Mouse (Mus musculus) MN1 (cell line): ENCODE data around the gene Olfr969.
"Not testable (repeated sequence)": the region's sequence is repeated elsewhere in the genome, so short reads cannot be mapped to it uniquely, and the experiment has no call there.

Experiments used
- DNase-seq: peaks from one replicate; pipeline ENCODE4 v3.0.0-alpha.2; 2016; ENCODE audit warnings: low spot score

Gene Olfr969

DNA sequence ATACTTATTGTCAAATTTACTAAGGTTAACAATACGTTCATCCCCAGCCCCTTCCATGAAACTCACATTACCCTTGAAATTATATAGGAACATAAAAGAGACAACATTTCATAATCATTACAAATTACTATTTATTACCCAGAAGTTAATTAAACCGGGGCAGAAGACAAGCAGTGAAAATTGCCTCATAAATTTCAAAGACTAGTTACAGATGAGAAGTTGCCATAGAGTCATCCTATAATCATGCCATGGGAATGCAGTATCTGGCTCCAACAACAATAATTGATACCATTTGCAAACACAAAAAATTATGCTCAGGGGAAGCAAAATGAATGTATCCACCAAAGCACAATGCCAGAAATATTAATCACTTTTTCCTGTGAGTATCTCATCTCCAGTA, at the start of gene Olfr969:
TSS of gene Olfr969 (plus strand) at position 388 of the 400 bp plus-strand sequence.
- DNase-seq, result no peak

DNA sequence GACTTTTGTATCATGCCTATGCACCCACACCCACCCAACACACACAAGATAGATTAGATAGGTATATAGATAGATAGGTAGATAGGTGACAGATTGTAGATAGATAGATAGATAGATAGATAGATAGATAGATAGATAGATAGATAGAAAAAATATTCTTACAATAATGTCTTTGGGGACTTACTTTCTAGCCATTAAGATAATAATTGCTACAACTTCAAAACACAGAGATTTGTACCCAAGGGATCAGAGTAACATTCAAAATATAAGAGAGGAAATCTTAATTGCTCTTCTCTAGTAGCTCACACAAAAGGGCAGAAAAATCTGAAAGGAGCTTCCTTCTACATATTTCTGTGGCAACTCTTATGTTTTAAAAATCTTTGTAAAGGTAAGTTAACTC, 44.8 kb upstream of the Olfr969 start, which contains the start of gene Olfr967:
TSS of gene Olfr967 (plus strand) at position 301 of the 400 bp plus-strand sequence.
- no peak for DNase-seq

DNA sequence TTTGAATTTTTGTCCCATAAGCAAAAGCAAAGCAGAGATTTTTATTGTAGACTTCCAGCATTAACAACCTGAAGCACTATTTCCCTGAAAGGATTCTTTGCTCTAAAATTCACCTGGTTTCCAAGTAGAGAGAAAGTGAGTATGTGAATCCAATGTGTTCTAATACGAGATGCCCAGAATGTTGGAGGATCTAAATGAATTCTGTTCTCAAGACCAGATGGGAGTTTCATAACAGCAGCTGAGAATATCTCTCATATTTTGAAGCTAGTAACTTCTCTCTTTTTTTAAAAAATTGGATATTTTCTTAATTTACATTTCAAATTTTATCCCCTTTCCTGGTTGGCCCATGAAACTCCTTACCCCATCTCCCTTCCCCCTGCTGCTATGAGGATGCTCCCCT, 44.3 kb upstream of the Olfr969 start:
- DNase-seq, result no peak

DNA sequence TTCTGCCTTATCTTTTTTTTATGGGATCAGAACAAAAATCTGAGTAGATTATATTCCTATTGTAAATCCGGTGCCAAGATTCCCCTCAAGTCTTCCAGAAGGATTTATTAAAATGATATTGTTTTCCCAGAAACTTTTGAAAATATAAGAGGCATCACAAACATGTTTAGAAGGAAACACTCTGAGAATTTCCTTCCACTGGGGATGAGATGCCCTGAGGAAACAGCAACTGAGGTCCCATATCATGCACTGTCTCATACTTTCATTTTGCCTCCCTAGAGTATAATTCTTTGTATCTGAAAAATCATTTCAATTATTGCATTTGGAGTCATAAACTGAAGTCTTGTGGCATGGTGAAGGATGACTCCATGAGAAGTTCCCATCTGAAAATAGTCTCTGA, 7.6 kb upstream of the Olfr969 start, which contains the start of gene Olfr968:
TSS of gene Olfr968 (minus strand) at position 101 of the 400 bp plus-strand sequence.
- no peak for DNase-seq

DNA sequence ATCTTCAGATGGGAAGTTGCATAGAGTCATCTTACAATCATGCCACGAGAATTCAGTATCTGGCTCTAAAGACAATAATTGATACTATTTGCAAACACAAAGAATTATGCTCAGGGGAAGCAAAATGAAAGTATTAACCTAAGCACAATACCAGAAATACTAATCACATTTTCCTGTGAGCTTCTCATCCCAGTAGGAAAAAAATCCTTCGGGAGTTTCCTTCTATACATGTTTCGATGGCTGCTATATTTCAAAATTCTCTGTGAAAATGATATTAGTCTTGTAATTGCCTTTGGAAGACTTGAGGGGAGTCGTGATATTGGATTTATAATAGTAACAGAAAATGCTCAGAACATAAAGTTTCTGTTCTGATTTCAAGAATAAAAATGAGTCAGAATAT, 17.8 kb downstream of the Olfr969 start, which contains the start of gene Olfr970:
TSS of gene Olfr970 (plus strand) at position 301 of the 400 bp plus-strand sequence.
- DNase-seq, result no peak

DNA sequence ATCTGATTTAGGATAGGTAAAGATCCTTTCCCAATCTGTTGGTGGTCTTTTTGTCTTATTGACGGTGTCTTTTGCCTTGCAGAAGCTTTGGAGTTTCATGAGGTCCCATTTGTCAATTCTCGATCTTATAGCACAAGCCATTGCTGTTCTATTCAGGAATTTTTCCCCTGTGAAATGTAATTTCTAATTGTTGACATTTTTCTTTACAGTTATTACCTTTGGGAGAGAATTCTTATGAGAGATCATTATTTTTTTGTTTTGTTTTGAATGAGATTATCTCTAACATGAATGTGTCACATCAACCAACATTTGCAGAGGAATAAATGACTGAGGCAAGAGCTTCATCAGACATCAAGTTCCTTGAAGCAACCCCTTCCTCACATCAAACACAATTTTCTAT, 45.8 kb downstream of the Olfr969 start, which contains the start of gene Olfr971:
TSS of gene Olfr971 (plus strand) at position 301 of the 400 bp plus-strand sequence.
- not testable (repeated sequence) for DNase-seq
